Mouse (Mus musculus): Measurements from ENCODE around the gene Npffr2.
"Not testable (repeated sequence)": the region's sequence is repeated elsewhere in the genome, so short reads cannot be mapped to it uniquely, and the experiment has no call there.

- TF ChIP-seq CTCF, EP300 (IDR thresholded peaks at IDR 0.05; ENCODE audit: low read depth): not testable (repeated sequence)
Observed at GRCm38 (mm10) chr5:89559118-89559517, 31.9 kb downstream of the Npffr2 start.
